Mouse (Mus musculus) layer of hippocampus, postnatal 14 days (tissue): ENCODE results near the gene Zc3h8. TPM values are rescaled to one million over a fixed set of nuclear protein-coding genes. Genes with fewer than 3 reads are reported as not detected.

Experiments used
- DNase-seq, 2 experiments: peaks; one replicate each; pipeline ENCODE4 v3.0.0; 2021 to 2022; ENCODE audit warnings: low spot score in 2 of 2, mixed read lengths in 1 of 2
- microRNA-seq, 2 experiments: library from miRNA; unstranded; fragments of <30 nt; microRNA quantifications; one replicate each; pipeline ENCODE4 v1.2.0; 2021
- total RNA-seq, 2 experiments: library from RNA; stranded (reverse); gene quantifications; 2 replicates each; pipeline ENCODE4 v1.2.3; 2021

Gene Zc3h8
- total RNA-seq, 2 experiments from 2014 or later: 4.3 to 5.5 TPM

DNA sequence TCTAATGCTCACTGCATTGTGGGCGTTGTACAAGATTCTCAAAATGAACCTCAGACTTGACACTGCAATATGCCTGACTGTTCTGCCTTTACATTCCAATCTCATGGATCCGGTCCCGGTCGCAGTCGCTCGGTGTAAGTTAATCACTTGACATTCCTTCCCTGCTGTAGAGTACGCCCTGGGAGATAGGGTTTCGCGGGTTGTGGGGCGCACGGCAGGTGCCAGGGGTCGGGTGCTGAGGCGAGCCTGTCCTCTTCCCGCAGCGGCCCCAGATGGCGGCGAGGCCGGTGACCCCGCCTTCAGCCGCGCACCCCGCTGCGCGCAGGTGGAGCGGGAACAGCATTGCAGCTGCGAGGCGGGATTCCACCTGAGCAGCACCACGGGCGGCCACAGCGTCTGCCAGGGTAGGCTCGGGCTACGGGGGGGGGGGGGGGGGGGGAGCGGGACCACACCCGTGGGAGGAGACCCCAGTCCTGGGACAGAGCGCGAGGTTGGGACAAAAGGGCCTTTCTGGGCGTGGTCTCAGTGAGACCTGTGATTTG lies 51.6 kb downstream of the Zc3h8 start:
- no peak for DNase-seq

- DNase-seq: no peak
Measured at GRCm38 (mm10) chr2:128890661-128891335, 53.1 kb downstream of the Zc3h8 start.

- DNase-seq: no peak
Measured at GRCm38 (mm10) chr2:128887866-128888550, 55.9 kb downstream of the Zc3h8 start.

GRCm38 (mm10) chr2:128885225-128885811 lies 58.6 kb downstream of the Zc3h8 start:
- DNase-seq: no peak

DNA sequence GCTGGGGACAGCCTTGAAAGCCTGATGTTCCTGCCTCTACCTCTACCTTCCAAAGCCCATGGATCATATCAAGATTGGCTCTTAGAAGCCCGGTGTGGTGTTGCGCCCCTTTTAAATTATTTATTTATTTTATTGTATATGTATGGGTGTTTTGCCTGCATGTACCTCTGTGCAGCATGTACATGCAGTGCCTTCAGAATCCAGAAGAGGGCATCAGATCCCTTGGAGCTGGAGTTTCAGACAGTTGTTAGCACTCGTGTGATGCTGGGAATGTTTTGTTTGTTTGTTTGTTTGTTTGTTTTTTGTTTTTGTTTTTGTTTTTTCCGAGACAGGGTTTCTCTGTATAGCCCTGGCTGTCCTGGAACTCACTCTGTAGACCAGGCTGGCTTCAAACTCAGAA lies 62.6 kb downstream of the Zc3h8 start:
- DNase-seq: no peak

Small RNA genes within 50 kb of the gene (microRNA-seq; reads per million reads assigned to microRNA genes)
- 0 reads per million in 2 experiments for gene Gm22859

Other genes starting within 250 kb of the Zc3h8 start
- gene Mertk, start 245.1 kb downstream of the Zc3h8 start, total RNA-seq: 10 to 100 TPM; 28.8 to 33.0 TPM
- gene Tmem87b, start 126.0 kb downstream of the Zc3h8 start, total RNA-seq: 10 to 100 TPM; 29.8 to 34.7 TPM
- 1 to 10 TPM; 1.9 to 2.3 TPM for gene Fbln7, start 81.1 kb downstream of the Zc3h8 start, total RNA-seq
- 10 to 100 TPM; 12.1 to 14.5 TPM for gene Zc3h6, start 23.3 kb upstream of the Zc3h8 start, total RNA-seq
- gene Gm10762, start 23.6 kb upstream of the Zc3h8 start, total RNA-seq: 10 to 100 TPM in 1 of 2 experiments, 1 to 10 TPM in 1; 7.5 to 11.0 TPM
- under 1 TPM; 0.09 to 0.17 TPM for gene Vinac1, start 104.1 kb upstream of the Zc3h8 start, total RNA-seq
- gene Ttl, start 121.9 kb upstream of the Zc3h8 start, total RNA-seq: 10 to 100 TPM; 45.0 to 49.2 TPM
- 10 to 100 TPM; 16.1 to 17.8 TPM for gene Polr1b, start 156.9 kb upstream of the Zc3h8 start, total RNA-seq
- 10 to 100 TPM; 11.8 to 13.5 TPM for gene Chchd5, start 185.6 kb upstream of the Zc3h8 start, total RNA-seq